Mouse (Mus musculus) left cerebral cortex, adult 9 months (tissue): ENCODE results near the gene Sumo2.
"Not testable (repeated sequence)": the region's sequence is repeated elsewhere in the genome, so short reads cannot be mapped to it uniquely, and the experiment has no call there.

Experiments
- DNase-seq, 2 experiments: peaks; one replicate each; pipeline ENCODE4 v3.0.0; 2022; ENCODE audit warnings: low spot score in 2 of 2

The Sumo2 gene

GRCm38 (mm10) chr11:115483726-115484125 lies 52.4 kb downstream of the Sumo2 start:
- peak in 1 of 2 experiments; percentile 82 for DNase-seq

- no peak for DNase-seq
Observed at GRCm38 (mm10) chr11:115483278-115483677, 52.8 kb downstream of the Sumo2 start.

- peak; percentile 65 to 81 for DNase-seq
Observed at GRCm38 (mm10) chr11:115481553-115482259, 54.4 kb downstream of the Sumo2 start.

- no peak for DNase-seq
Observed at GRCm38 (mm10) chr11:115478296-115478938, 57.7 kb downstream of the Sumo2 start.

GRCm38 (mm10) chr11:115477388-115477787 lies 58.7 kb downstream of the Sumo2 start:
- not testable (repeated sequence) for DNase-seq

- DNase-seq: not testable (repeated sequence)
Observed at GRCm38 (mm10) chr11:115476630-115477029, 59.4 kb downstream of the Sumo2 start.

- DNase-seq: no peak
Observed at GRCm38 (mm10) chr11:115475758-115476237, 60.3 kb downstream of the Sumo2 start.

- peak; percentile 83 to 95 for DNase-seq
Observed at GRCm38 (mm10) chr11:115475025-115475757, 60.9 kb downstream of the Sumo2 start, which contains the start of gene Armc7. Gene Armc7 (plus strand): TSS chr11:115475667.

GRCm38 (mm10) chr11:115473626-115474275 lies 62.3 kb downstream of the Sumo2 start:
- peak; percentile 86 to 99 for DNase-seq
